Mouse (Mus musculus) forebrain, postnatal 0 days (tissue): Measurements from ENCODE around the gene Rcn3. TPM values are rescaled to one million over a fixed set of nuclear protein-coding genes. Genes with fewer than 3 reads are reported as not detected.

Experiments used
- ATAC-seq: fragments of 200-750 bp; cut with Nextera tagmentation; 2 replicates; pipeline ENCODE4 v1.8.0; 2017; ENCODE audit warnings: mild to moderate bottlenecking, moderate library complexity
- DNase-seq: peaks from one replicate; pipeline ENCODE4 v3.0.0-alpha.2; 2015
- H3K27ac ChIP-seq: fragments of 300-500 bp; sonication (generic); 2 replicates; pipeline ENCODE4 v1.5.1; 2014; ENCODE audit warnings: low read depth, mild to moderate bottlenecking, antibody characterized with exemption, low read length, moderate library complexity, mixed read lengths
- H3K27me3 ChIP-seq: fragments of 300-500 bp; sonication (generic); 2 replicates; pipeline ENCODE4 v1.6.1; 2014; ENCODE audit warnings: mild to moderate bottlenecking, low read length, mixed read lengths; ENCODE audit not compliant: insufficient read depth
- H3K36me3 ChIP-seq: fragments of 300-500 bp; sonication (generic); 2 replicates; pipeline ENCODE4 v1.6.1; 2014; ENCODE audit warnings: mild to moderate bottlenecking, moderate library complexity; ENCODE audit not compliant: insufficient read depth
- H3K4me1 ChIP-seq: fragments of 300-500 bp; sonication (generic); 2 replicates; pipeline ENCODE4 v1.6.1; 2014; ENCODE audit warnings: antibody characterized with exemption; ENCODE audit not compliant: insufficient read depth
- H3K4me2 ChIP-seq: fragments of 300-500 bp; sonication (generic); 2 replicates; pipeline ENCODE4 v1.6.1; 2014; ENCODE audit warnings: low read depth, mild to moderate bottlenecking, moderate library complexity
- H3K4me3 ChIP-seq: fragments of 300-500 bp; sonication (generic); 2 replicates; pipeline ENCODE4 v1.5.1; 2014; ENCODE audit warnings: low read depth, low read length, mixed read lengths
- H3K9ac ChIP-seq: fragments of 300-500 bp; sonication (generic); 2 replicates; pipeline ENCODE4 v1.6.1; 2014; ENCODE audit warnings: mild to moderate bottlenecking
- H3K9me3 ChIP-seq: fragments of 300-500 bp; sonication (generic); 2 replicates; pipeline ENCODE4 v1.6.1; 2016; ENCODE audit warnings: low read length
- CTCF ChIP-seq: sonication (generic); IDR thresholded peaks from 2 replicates; pipeline ENCODE4 v1.5.1; 2016; ENCODE audit warnings: antibody characterized with exemption, control low read depth, low read depth
- WGBS: fragments of 180-500 bp; shearing (Covaris S2); extraction: QIAGEN DNeasy Blood & Tissue Kit; methylation state at CpG from one replicate; pipeline ENCODE4 v1.1.7; 2014; 5-methylcytosine and 5-hydroxymethylcytosine counted together
- polyA plus RNA-seq: library from polyadenylated mRNA; unstranded; fragments of >200 nt; fragmentation: Nextera tagmentation; extraction: Ambion mirVana; gene quantifications from 2 replicates; pipeline ENCODE4 v1.2.1, GENCODE M21; 2015
- total RNA-seq: library from RNA; depleted of rRNA; stranded (reverse); fragments of >200 nt; gene quantifications from 2 replicates; pipeline ENCODE4 v1.2.3, GENCODE M21; 2014

The Rcn3 gene
- total and polyA plus RNA-seq, 2 experiments from 2014 or later, result 32.6 to 43.8 TPM

GRCm38 (mm10) chr7:45048001-45048890 lies 43.8 kb downstream of the Rcn3 start:
- H3K36me3 ChIP-seq, result peaks cover 68% of the 10 kb centered on the region
- no peak for DNase-seq
- H3K4me3 ChIP-seq, result no peak overlapping the region
- WGBS, result 86% methylated on average over 38 of the region's 38 CpGs
- H3K9me3 ChIP-seq, result no peaks in the 10 kb centered on the region
- no peak overlapping the region for H3K4me2 ChIP-seq
- TF ChIP-seq CTCF, result no peak
- ATAC-seq, result no peak
- no peak overlapping the region for H3K9ac ChIP-seq
- H3K27me3 ChIP-seq, result no peaks in the 10 kb centered on the region
- no peaks in the 10 kb centered on the region; the same call in 1 of the 2 replicates for H3K4me1 ChIP-seq
- no peak overlapping the region for H3K27ac ChIP-seq

- ATAC-seq (no peak), DNase-seq (no peak)
- H3K27ac ChIP-seq, result no peak overlapping the region
- no peaks in the 10 kb centered on the region for H3K27me3 ChIP-seq
- no peak for TF ChIP-seq CTCF
- H3K4me2 ChIP-seq, result no peak overlapping the region
- no peak overlapping the region for H3K9ac ChIP-seq
- H3K4me3 ChIP-seq, result no peak overlapping the region
- peaks cover 76% of the 10 kb centered on the region for H3K36me3 ChIP-seq
- 96% methylated on average over 14 of the region's 14 CpGs for WGBS
- no peaks in the 10 kb centered on the region; the same call in 1 of the 2 replicates for H3K4me1 ChIP-seq
- H3K9me3 ChIP-seq, result no peaks in the 10 kb centered on the region
Measured at GRCm38 (mm10) chr7:45047491-45047890, 44.5 kb downstream of the Rcn3 start.

- no peaks in the 10 kb centered on the region for H3K9me3 ChIP-seq
- no peak overlapping the region for H3K4me2 ChIP-seq
- H3K27me3 ChIP-seq, result no peaks in the 10 kb centered on the region
- peaks cover 82% of the 10 kb centered on the region for H3K36me3 ChIP-seq
- H3K4me3 ChIP-seq, result no peak overlapping the region
- H3K27ac ChIP-seq, result no peak overlapping the region
- DNase-seq (no peak), ATAC-seq (no peak)
- no peak for TF ChIP-seq CTCF
- H3K4me1 ChIP-seq, result no peaks in the 10 kb centered on the region; the same call in 1 of the 2 replicates
- WGBS, result 96% methylated on average over 26 of the region's 26 CpGs
- H3K9ac ChIP-seq, result no peak overlapping the region
Measured at GRCm38 (mm10) chr7:45046853-45047350, 45.1 kb downstream of the Rcn3 start.

- ATAC-seq, result no peak
Measured at GRCm38 (mm10) chr7:45045741-45046140, 46.3 kb downstream of the Rcn3 start.

GRCm38 (mm10) chr7:45043307-45043706 lies 48.7 kb downstream of the Rcn3 start:
- H3K27ac ChIP-seq, result no peak overlapping the region
- H3K4me2 ChIP-seq, result no peak overlapping the region
- DNase-seq (no peak), ATAC-seq (no peak)
- WGBS, result 98% methylated on average over 14 of the region's 14 CpGs
- H3K4me1 ChIP-seq, result no peaks in the 10 kb centered on the region
- no peak overlapping the region for H3K4me3 ChIP-seq
- no peaks in the 10 kb centered on the region for H3K9me3 ChIP-seq
- no peak for TF ChIP-seq CTCF
- peaks cover 87% of the 10 kb centered on the region for H3K36me3 ChIP-seq
- H3K9ac ChIP-seq, result no peak overlapping the region
- H3K27me3 ChIP-seq, result no peaks in the 10 kb centered on the region

More at GRCm38 (mm10) chr7:45045741-45046140, 46.3 kb downstream of the Rcn3 start:
- no peaks in the 10 kb centered on the region for H3K27me3 ChIP-seq
- H3K27ac ChIP-seq, result no peak overlapping the region
- no peak overlapping the region for H3K4me3 ChIP-seq
- TF ChIP-seq CTCF, result no peak
- H3K9me3 ChIP-seq, result no peaks in the 10 kb centered on the region
- H3K4me1 ChIP-seq, result no peaks in the 10 kb centered on the region
- H3K4me2 ChIP-seq, result no peak overlapping the region
- 94% methylated on average over 22 of the region's 22 CpGs for WGBS
- no peak overlapping the region for H3K9ac ChIP-seq
- DNase-seq, result no peak
- H3K36me3 ChIP-seq, result peaks cover 93% of the 10 kb centered on the region

GRCm38 (mm10) chr7:45040851-45041250 lies 51.2 kb downstream of the Rcn3 start:
- TF ChIP-seq CTCF, result no peak
- Histone ChIP-seq H3K4me1 (no peaks in the 10 kb centered on the region), H3K27ac (no peak overlapping the region), H3K9me3 (no peaks in the 10 kb centered on the region), H3K36me3 (peaks cover 82% of the 10 kb centered on the region), H3K4me2 (no peak overlapping the region), H3K4me3 (no peak overlapping the region), H3K27me3 (no peaks in the 10 kb centered on the region), H3K9ac (no peak overlapping the region)
- WGBS, result 94% methylated on average over 9 of the region's 9 CpGs
- DNase-seq (no peak), ATAC-seq (no peak)

GRCm38 (mm10) chr7:45038411-45038810 lies 53.6 kb downstream of the Rcn3 start:
- Histone ChIP-seq H3K9me3 (no peaks in the 10 kb centered on the region), H3K4me3 (no peak overlapping the region), H3K36me3 (peaks cover 85% of the 10 kb centered on the region), H3K4me2 (no peak overlapping the region), H3K4me1 (no peaks in the 10 kb centered on the region), H3K9ac (no peak overlapping the region), H3K27me3 (no peaks in the 10 kb centered on the region), H3K27ac (no peak overlapping the region)
- no peak for DNase-seq
- no peak for TF ChIP-seq CTCF
- 96% methylated on average over 9 of the region's 9 CpGs for WGBS
- no peak for ATAC-seq
